Mouse (Mus musculus) c-Kit-negative CD71-positive TER-119-positive erythroid progenitor cells, embryonic 14.5 days (primary cell): ENCODE results near the gene Pgm5.

Experiments used
- DNase-seq: peaks from one replicate; pipeline ENCODE4 v3.0.0-alpha.2; 2013; ENCODE audit warnings: low read depth, low spot score

Gene Pgm5

DNA sequence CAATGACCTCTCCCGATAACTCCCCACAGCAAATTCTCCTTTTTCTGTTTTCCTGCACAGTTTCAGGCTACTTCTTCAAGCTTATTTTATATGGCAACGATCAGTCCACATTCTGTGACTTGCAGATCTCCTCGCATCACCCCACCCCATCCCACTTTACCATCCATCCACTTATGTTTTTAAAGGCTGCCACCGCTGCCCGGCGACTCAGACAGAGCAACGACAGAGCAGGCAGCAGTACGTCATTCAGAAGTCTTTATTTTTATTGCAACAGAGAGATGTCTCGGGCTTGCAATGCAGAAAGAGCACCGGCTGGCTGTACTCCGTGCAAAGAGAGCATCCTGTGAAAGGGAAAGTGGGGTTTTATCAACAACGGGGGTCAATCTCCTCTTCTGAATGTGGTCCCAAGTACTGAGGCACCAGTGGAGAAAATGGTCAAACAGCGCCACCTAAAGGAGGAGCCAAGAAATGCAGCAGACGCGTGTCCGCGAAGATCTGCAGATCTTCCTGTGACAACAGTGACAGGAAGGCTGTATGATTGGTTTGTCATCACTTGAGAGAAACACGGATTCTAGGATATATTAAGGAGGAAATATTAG lies 9.5 kb upstream of the Pgm5 start:
- DNase-seq, result peak; percentile 21

DNA sequence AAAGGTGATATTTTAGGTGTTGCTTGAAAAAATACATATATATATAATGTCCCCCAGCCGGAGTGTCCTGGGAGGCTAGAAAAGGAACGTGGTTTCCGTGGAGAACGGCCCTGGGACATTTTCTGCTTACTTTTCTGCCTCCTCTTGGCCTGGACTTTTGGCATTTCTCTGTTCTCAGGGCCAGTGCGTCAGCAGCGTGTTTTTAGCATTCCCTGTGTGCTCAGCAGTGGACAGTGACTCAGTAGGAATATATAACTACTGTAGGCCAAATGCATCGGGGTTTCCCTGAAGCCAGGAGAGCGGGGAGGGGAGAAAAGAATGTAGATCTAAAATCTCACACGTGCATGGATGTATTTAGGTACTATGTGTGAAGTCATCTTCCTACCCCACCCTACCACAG lies 3.8 kb upstream of the Pgm5 start:
- no peak for DNase-seq

DNA sequence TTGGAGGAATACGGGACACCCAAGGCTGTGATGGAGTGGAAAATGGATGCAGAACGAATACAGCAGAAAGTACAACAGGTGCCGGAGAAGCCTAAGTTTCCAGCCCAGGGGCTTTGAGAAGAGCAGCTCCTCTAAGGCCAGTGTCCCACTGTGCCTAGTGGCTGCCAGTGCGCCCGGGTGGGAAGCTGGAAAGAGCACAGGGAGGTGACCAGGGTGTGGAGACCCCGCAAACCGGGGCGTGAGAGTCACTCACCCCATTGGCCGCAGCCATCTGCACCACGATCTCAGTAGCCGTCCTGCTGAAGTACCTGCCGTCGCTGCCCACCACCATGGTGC lies 411 bp downstream of the Pgm5 start:
- DNase-seq, result no peak

DNA sequence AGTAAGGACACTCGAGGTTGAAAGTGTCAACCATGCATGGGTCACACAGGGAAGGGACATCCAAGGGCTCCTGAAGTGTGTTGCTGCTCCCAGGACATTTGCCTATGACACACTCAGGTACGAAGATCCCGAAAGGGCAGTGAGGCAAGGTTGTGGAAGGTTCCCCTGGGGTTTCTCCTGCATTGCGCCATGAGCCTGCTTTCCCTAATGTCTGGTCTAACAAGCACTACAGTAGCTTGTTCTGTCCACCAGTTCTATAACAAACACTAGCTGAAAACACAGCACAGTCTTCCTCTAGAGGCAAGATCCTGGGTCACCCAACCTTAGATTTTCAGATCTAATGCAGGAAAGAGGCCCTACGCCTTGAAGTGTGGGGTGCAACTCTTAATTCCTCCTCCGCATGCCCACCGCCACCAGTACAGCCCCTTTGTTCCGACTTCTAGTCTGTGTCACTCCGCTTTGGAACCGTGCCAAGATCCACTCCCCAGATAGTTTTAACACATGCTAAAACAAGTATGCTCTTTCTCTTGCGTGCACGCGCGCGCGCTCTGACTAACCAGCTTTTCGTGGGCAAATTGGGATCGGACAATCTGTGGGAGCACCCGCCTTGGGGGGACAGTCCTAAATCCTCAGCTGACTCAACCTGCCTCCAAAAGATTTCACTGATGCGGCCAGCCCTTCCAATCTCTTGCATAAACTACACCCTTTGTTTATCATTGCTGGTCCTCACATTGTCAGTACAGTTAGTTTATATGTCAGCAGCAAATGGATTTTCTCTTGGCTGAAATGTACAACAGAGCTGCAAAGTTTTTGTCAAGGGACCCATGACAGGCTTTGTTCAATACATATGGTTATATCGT lies 10.0 kb downstream of the Pgm5 start:
- no peak for DNase-seq

DNA sequence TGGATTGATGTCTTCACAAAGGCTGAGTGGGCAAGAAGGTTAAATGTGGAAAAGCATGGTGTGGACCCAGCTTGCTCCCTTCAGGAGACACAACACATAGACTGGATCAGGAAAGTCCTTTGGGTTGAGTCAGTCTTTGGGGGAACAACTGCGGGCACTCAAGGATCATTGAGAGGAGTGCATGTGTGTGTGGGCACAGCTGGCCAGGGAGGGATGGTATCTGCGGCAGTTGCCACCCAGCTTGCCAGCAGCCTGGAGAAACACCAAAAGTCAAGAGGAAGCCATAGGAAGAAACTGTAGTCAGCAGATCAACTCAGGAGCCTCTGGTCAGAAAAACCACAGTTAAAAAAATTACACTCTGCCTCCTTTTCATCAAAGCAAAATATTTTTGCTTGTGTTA lies 12.8 kb downstream of the Pgm5 start:
- no peak for DNase-seq

DNA sequence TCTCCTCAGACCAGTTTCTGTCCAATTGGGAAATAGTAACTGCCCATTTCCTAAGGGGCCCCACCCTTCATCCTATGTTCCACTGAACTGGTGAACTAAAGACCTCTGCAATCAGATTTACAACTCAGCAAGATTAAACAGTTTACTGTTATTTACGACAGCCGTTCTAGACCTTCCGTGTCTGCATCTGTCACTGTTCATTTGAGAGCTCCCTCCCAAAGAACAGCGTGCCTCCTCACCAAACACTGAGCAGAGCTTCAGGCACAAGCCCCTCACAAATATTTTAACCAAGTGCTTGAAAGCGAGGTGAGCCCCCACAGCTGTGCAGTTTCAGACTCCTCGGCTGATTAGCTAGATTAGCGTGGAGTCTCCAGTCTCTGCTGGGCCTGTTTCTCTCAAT lies 13.3 kb downstream of the Pgm5 start:
- DNase-seq, result no peak

DNA sequence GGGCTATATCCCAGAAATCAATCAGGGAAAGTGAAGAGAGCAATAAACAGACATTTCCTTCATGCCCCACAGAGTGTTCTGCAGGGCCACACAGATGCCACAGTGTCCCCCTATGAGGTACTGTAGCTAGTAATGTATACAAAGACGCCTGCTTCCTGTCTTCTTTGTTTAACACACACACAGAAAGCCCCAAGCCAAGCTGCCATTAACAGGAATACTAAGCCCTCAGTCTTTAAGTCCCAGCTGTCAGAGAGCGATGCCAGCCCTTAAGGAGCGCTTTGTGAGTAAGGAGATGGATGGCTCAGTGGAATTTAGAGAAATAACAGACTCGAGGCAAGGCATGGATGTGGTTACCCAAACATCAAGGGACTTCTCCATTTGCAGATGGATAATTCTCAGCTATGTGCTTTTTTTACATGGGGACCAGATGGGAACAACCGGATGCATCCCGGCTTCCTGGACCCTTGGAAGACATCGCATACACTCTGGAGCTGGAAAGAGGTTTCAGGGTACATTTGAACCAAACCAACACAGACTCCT lies 16.6 kb downstream of the Pgm5 start:
- DNase-seq, result no peak

DNA sequence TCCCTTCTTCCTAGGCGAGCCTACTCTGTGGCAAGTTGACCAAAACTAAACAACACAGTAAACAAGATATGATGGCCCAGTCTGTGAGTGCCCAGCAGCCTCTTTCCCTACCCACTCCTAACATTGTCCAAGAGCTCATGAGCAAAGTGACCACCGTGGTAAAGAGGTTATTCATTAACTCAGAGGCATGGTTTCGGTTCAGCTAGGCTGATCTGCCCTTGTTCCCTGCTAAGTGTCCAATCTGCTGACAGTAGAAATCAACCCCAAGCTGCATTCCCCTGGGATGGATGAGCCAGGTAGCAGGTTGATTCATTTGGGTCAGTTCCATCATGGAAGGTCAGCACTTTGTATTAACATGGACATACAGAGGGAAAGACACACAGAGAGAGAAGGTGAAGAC lies 19.6 kb downstream of the Pgm5 start:
- DNase-seq, result no peak

DNA sequence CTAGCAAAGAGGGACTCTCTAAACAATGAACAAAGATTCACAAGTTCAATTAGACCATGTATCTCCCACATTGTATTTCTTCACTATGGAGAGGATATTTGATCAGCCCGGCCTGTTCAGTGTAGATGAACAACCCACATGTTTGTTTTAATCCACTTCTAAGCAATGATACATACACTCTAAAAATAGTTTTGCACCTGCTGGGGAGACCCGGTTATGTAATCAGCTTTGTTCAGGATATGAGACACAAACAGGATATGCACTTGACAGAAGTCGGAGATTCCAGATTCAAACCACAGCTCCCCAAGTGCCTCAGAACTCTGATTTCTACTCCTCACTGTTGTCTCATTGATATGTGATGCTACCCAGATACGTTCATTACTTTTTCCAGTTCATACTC lies 37.1 kb downstream of the Pgm5 start:
- no peak for DNase-seq

DNA sequence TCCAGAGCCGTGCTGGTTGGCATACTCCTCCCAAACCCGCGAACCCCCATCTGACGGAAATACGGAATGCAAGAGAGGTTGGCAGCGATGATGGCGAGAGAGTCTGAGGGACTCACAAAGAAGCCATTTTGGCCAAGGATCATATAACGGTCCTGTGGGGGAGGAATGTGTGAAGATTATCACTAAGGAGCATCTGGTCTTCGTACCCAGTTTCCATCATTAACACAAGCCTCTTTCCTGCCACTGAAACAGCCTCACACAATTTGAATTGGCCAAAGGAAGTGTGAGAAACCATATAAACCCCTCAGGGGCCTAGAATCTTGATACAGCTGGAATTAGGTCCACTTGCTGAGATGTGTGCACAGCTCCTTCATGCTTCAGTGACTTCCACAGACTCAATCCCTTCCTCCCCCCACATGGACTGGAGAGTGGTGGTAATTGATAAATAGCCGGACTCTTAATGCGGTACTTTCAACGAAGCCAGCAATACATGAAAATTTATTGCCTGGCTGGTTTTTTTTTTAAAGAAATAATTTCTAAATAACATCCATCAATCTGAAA lies 45.9 kb downstream of the Pgm5 start:
- DNase-seq, result no peak

DNA sequence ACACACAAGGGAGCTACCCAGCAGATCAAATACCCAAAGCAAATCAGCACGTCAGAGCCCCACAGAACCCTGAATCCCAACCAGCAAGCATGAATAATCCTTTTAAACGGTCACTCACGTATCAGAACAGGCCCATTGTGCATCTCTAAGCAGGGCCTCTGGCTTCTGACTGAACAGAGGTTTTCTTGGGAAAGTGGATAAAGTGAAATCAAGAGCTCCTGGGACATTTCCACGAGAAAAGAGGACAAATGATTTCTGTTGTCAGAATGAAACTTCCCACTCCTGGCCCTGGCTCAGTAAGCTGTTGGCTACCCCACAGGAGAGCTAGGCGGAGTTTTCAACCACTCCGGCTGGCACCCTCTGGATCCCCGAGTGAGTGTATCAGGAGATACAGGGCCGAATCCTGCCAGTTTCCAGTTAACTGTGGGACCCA lies 48.8 kb downstream of the Pgm5 start:
- DNase-seq, result no peak

DNA sequence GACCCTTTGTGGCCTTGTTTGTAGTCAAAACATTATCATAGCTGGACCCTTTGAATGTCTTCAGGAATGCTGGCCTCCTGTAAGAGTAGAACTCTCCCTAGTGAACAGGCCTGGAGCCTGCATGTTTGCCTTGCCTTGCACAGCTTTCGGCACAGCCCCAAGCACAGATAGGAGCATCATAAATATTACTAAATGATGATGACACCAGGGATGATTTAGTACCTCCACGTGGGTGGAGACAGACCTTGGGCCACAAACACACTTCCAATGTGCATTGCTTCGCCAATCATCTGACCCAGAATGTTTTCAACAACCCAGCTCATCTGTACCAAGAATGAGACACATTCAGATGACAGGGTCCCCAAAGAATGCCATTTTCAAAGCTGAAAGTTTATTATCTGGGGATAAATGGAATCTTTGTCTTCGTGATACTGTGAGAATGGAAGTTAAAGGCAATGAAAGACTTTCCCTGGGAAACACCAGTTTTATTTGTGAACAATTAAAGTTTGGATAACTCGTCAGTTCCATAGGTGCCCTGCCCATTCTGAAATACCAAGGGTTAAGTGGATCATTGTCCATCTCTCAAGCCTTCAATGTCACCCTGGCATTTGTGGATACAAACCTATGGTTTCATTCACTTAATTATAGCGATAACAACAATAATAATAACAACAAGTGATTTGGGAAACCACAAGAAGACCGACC lies 49.4 kb downstream of the Pgm5 start:
- DNase-seq, result no peak

DNA sequence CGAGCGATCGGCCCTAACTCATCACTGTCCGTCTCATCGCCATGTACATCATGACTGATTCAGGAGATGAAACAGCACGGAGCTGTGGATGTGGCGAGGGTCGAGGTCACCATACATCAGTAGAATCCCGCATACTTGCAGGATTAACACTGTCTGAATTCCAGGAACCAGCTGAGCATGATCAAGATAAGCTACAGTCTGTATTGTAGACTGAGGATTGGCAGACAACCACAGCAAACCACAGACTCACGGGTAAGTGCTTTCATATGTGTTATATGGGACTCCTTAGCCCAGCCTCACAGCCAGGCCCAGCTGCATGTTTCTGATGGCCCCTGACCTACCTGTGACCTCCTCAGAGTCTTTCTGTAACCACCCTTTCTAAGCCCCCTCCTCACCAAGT lies 50.2 kb downstream of the Pgm5 start:
- no peak for DNase-seq

DNA sequence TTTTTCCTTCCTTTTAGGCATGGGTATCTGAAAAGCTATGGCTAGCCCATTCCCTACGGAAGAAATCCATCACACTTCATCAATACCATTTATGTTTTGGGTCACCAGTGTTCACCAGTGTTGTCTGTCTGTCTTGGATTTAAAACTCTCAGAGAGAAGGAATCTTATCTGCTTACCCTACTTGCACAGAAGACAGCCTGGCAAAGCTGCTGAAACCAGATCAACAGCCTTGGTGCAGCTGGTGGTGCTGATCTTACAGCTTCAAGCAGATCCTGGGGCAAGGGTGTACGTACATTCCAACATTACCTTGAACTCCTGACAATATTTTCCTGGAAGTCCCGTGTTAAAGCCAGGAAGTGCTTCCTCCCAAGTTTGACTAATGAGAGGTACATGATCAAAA lies 55.6 kb downstream of the Pgm5 start:
- DNase-seq, result no peak

DNA sequence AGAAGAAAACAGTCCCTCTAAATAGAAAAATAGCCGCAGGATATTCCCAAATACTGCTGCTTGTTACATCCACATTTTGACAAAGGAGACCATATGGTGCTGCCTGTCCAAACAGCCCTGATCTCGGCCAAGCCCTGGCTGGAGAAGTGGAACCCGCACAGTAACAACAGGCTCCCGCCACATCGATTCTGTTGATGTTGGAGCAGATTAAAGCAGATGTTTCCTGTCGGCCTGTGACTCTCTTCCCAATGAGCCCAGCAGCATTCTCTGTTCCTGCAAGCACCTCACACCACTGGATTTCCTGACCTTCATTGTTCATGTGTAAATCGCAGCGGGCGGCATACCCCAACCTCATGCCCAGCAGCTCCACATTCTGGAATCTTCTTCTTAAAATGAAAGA lies 64.0 kb downstream of the Pgm5 start:
- DNase-seq, result no peak

DNA sequence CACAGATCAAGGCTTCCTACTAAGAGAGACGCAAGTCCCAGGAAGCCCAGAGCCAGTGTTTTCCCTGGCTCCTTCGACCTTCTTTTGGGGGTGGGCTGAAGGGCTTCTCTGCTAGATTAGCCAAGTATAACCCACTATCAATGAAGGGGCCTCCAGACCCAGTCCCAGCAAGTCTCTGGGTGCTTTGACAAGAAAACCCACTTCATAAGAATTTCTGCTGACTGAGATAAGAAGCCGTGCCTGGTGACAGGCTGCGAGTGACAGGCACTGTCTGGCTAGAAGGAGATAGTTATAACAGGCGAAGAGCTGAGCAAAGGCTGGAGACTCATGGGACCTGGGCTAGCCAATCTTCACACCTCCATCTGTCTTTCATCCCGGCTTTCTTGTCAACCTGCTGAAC lies 67.3 kb downstream of the Pgm5 start:
- peak; percentile 31 for DNase-seq

DNA sequence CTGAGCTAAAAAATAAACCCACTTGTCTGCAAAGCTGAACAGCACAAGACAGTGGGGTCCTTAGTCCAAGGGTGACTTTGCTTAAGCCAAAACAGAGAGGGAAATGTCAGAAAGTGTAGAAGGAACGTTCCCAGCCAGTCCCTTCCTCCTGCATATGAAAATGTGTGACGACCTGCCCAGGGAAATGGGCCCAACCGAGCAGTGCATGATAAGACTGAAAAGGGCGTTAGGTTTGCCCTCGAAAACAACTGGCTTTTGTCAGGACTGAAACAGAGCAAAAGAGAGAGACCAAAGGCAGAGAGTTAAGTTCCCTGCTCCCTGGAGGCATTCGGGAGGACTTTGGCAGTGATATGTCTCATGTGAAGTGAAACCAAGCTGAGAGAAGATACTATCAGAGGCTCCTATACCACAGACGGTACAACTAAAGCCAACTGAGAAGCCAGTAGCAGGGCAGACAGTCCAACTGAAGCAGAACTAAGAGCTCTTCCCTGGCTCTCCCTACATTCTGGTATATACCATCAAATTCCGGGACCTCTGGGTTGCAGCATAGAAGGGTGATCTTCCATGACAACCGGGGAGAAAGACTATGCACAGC lies 68.0 kb downstream of the Pgm5 start:
- DNase-seq, result no peak

DNA sequence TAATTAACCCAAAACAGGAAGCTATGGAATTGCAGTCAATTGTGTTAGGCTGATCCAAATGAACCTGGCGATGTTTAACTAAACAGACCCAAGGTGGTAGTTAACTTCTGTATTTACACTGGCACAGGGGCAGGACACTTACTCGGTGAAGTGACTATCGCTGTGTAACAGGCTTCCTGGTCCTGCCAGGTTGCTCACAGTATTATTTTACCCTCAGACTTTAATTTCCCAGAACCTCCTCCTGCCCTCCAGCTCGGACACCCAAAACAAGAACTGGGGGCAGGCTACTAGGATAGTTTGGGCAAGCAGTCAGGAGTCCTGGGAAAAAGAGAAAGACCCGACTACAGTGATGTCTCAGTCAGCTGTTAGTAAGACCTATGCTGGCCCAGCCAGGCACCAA lies 68.8 kb downstream of the Pgm5 start:
- no peak for DNase-seq

DNA sequence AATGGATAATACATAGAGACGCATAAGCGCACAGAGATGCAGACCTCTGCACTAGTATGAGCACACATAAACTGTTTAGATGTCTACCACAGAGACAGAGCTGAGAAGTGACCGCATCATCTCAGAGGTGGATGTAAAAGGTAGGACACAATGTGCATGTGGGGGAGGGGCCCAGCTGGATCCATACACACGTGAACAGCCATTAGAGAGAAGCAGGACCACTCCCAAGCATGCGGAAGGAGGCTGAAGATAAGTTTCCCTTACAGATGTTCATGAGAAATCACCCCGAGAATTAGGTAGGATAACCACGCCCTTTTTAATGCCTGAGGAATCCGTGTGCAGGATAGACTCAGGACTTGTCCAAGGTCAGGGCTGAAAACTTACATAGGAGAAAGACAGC lies 75.8 kb downstream of the Pgm5 start:
- DNase-seq, result no peak

DNA sequence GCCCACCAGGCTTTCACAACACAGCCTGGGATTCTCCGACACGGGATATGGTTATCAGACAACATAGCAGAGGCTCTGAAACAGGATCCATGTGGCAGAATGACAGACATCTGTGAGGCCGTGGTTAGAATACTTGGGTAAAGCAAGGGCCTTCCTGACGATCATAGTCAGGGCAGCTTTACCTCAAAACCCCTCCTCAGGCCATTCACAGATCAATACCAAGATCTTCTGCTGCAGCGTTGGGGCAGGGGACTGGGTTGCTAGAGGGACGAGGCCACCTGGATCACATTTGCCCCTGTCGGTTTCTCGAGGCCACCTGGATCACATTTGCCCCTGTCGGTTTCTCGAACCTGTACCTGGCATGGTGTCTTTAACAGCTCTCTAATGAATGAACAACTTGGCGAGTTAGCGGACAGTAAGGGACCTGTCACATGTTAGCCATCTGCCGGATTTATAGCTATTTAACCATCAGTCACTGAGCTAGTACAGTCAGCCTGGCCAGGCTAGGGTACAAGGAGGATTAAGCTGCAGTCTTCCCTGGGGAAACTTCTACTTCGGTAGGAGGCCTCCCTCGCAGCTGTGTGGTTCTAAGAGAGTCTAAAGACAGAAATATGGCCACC lies 76.5 kb downstream of the Pgm5 start:
- no peak for DNase-seq

DNA sequence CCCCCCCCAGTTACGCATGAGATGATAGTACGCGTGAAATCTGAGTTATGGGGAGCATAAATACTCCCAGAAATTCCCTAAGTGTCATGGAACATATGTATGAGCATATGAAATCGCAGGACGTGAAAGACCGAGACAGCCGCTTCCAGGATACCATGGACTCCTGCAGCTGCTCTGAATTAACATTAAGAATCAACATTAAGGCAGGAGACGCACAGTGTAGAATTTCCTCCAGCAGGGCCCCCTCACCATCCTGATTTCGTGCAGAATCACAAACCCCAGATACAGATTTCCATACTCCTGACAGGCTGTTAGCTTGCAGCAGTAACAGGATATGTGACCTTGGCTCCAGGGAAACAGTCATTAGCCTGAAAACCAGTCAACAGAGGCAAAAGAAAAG lies 77.9 kb downstream of the Pgm5 start:
- DNase-seq, result no peak

DNA sequence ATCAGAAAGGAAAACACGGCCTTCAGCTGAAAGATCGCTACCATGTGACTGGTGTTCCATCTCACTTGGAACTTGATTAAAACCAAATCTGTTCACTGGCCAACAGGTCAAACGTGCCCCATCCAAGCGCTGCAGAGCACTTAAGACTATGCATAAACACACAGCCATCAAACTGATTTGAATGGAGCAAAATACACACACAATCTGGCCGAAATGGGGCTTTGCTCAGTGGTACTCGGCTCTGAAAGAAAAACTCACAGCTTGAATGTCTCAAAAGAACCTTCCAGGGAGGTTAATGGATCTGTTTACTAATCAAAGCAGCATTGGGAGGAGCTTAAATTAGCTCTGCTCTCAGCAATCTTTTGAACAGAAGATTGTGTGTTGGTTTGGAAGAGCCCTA lies 81.7 kb downstream of the Pgm5 start:
- no peak for DNase-seq
